ENCODE assay signal across 13 mouse cellular contexts in genomic region chr5:46406404-46406803, GRCm38 (mm10).
DNase-seq lines count a peak whose midpoint lies in the region; ATAC-seq and TF ChIP-seq lines count a peak whose summit lies in the region.
"Had no signal": no experiment of that assay in that cellular context is flagged by ENCODE, and none has a peak within 500 bp of the region (broad histone marks: within the 10 kb centered on the region; RNA-seq: fewer than 3 reads in every experiment).

No protein-coding gene starts in this region.

- no peaks in the 10 kb centered on the region for H3K36me3 ChIP-seq in heart, adult 2 months (ENCODE audit: control insufficient read depth, insufficient read depth, low read length)
- no peaks in the 10 kb centered on the region for H3K36me3 ChIP-seq in liver, postnatal 0 days (replicated peaks; ENCODE audit: insufficient read depth, low read length)
- H3K36me3 ChIP-seq in liver, embryonic 11.5 days (ENCODE audit: control insufficient read depth, insufficient read depth, low read length): no peaks in the 10 kb centered on the region
- H3K36me3 ChIP-seq in embryonic facial prominence, embryonic 14.5 days (ENCODE audit: control insufficient read depth, insufficient read depth, low read length): no peaks in the 10 kb centered on the region
- H3K36me3 ChIP-seq: heart, embryonic 13.5 days; limb, embryonic 15.5 days; neural tube, embryonic 12.5 days had no signal

- no peaks in the 10 kb centered on the region for H3K79me2 ChIP-seq in heart, adult 2 months (replicated peaks; ENCODE audit: control insufficient read depth, insufficient read depth, low read length)

- H3K4me3 ChIP-seq in heart, adult 2 months: no peak overlapping the region
- H3K4me3 ChIP-seq in liver, postnatal 0 days (ENCODE audit: low read depth, low read length): no peak overlapping the region
- no peak overlapping the region for H3K4me3 ChIP-seq in liver, embryonic 11.5 days (ENCODE audit: low read depth, low read length)
- H3K4me3 ChIP-seq in embryonic facial prominence, embryonic 14.5 days (ENCODE audit: low read depth, low read length): no peak overlapping the region
- H3K4me3 ChIP-seq: heart, embryonic 13.5 days; limb, embryonic 15.5 days; megakaryocyte, embryonic 14.5 days; neural tube, embryonic 12.5 days had no signal

- no peaks in the 10 kb centered on the region for H3K9me3 ChIP-seq in liver, postnatal 0 days (ENCODE audit: low read length)
- no peaks in the 10 kb centered on the region for H3K9me3 ChIP-seq in liver, embryonic 11.5 days (ENCODE audit: control insufficient read depth, low read length)
- H3K9me3 ChIP-seq in embryonic facial prominence, embryonic 14.5 days (ENCODE audit: control insufficient read depth, low read length): no peaks in the 10 kb centered on the region
- H3K9me3 ChIP-seq: heart, embryonic 13.5 days; limb, embryonic 15.5 days; megakaryocyte, embryonic 14.5 days; neural tube, embryonic 12.5 days had no signal

- H3K4me1 ChIP-seq in heart, adult 2 months (ENCODE audit: control insufficient read depth, insufficient read depth, low read length): no peaks in the 10 kb centered on the region
- no peaks in the 10 kb centered on the region for H3K4me1 ChIP-seq in liver, postnatal 0 days (ENCODE audit: insufficient read depth)
- no peaks in the 10 kb centered on the region for H3K4me1 ChIP-seq in liver, embryonic 11.5 days (replicated peaks; ENCODE audit: control insufficient read depth, insufficient read depth, low read length)
- no peaks in the 10 kb centered on the region for H3K4me1 ChIP-seq in embryonic facial prominence, embryonic 14.5 days (ENCODE audit: control insufficient read depth, insufficient read depth, low read length)
- H3K4me1 ChIP-seq: heart, embryonic 13.5 days; limb, embryonic 15.5 days; megakaryocyte, embryonic 14.5 days; neural tube, embryonic 12.5 days had no signal

- no peak for DNase-seq in heart, adult 2 months
- no peak for DNase-seq in heart, postnatal 4 days
- no peak for DNase-seq in liver, postnatal 0 days
- DNase-seq in liver, embryonic 11.5 days (ENCODE audit: low spot score): no peak
- peak; percentile 27 for DNase-seq in Muller cell, postnatal 12 days (ENCODE audit: inconsistent ontology term)
- DNase-seq in embryonic facial prominence, embryonic 14.5 days (ENCODE audit: low spot score): peak; percentile 33
- DNase-seq in liver: no peak
- DNase-seq: cerebellum, adult 18-20 months; thymus, postnatal 36 days had no signal

- WGBS in heart, adult 2 months: 53% methylated on average over 3 of the region's 3 CpGs
- 33% methylated on average over 3 of the region's 3 CpGs for WGBS in liver, postnatal 0 days (ENCODE audit: insufficient replicate concordance)
- 41% methylated on average over 3 of the region's 3 CpGs for WGBS in liver, embryonic 11.5 days
- 30% methylated on average over 3 of the region's 3 CpGs for WGBS in embryonic facial prominence, embryonic 14.5 days

- no peak for TF ChIP-seq POLR2A in heart, adult 2 months (IDR thresholded peaks at IDR 0.05; ENCODE audit: insufficient read depth, low read depth, low read length)

- H3K4me2 ChIP-seq in liver, postnatal 0 days (ENCODE audit: low read depth, low read length): no peak overlapping the region
- no peak overlapping the region for H3K4me2 ChIP-seq in liver, embryonic 11.5 days
- H3K4me2 ChIP-seq in embryonic facial prominence, embryonic 14.5 days (ENCODE audit: low read depth, low read length): no peak overlapping the region
- H3K4me2 ChIP-seq: heart, embryonic 13.5 days; limb, embryonic 15.5 days; neural tube, embryonic 12.5 days had no signal

- no peak overlapping the region for H3K9ac ChIP-seq in heart, adult 2 months (ENCODE audit: low read depth, low read length)
- no peak overlapping the region for H3K9ac ChIP-seq in liver, postnatal 0 days (replicated peaks)
- no peak overlapping the region for H3K9ac ChIP-seq in liver, embryonic 11.5 days (ENCODE audit: low read depth, low read length)
- no peak overlapping the region for H3K9ac ChIP-seq in embryonic facial prominence, embryonic 14.5 days (ENCODE audit: low read depth, low read length)
- H3K9ac ChIP-seq: heart, embryonic 13.5 days; limb, embryonic 15.5 days; neural tube, embryonic 12.5 days had no signal

- TF ChIP-seq EP300 in heart, adult 2 months (IDR thresholded peaks at IDR 0.05; ENCODE audit: insufficient read depth, low read depth, low read length): no peak
- no peak for TF ChIP-seq EP300 in liver, postnatal 0 days (IDR thresholded peaks at IDR 0.05; ENCODE audit: low read depth)

- no peaks in the 10 kb centered on the region for H3K27me3 ChIP-seq in heart, adult 2 months (ENCODE audit: control insufficient read depth, insufficient read depth, low read length)
- H3K27me3 ChIP-seq in liver, postnatal 0 days (ENCODE audit: insufficient read depth, low read length): no peaks in the 10 kb centered on the region
- no peaks in the 10 kb centered on the region for H3K27me3 ChIP-seq in liver, embryonic 11.5 days (replicated peaks; ENCODE audit: control insufficient read depth, insufficient read depth, low read length)
- no peaks in the 10 kb centered on the region for H3K27me3 ChIP-seq in embryonic facial prominence, embryonic 14.5 days (replicated peaks; ENCODE audit: control insufficient read depth, insufficient read depth, low read length)
- H3K27me3 ChIP-seq: heart, embryonic 13.5 days; limb, embryonic 15.5 days; megakaryocyte, embryonic 14.5 days; neural tube, embryonic 12.5 days had no signal

- no peak for ATAC-seq in liver, postnatal 0 days
- no peak for ATAC-seq in liver, embryonic 11.5 days (replicated peaks; ENCODE audit: low FRiP score)
- no peak for ATAC-seq in embryonic facial prominence, embryonic 14.5 days (ENCODE audit: low read depth)

- intact Hi-C loops in heart, adult 2 months (cut with DNase I): no loop called here

- TF ChIP-seq CTCF in heart, adult 2 months (IDR thresholded peaks at IDR 0.05): peak; percentile 31
- peak; percentile 19; the same call in 1 of the 2 replicates for TF ChIP-seq CTCF in liver, postnatal 0 days (IDR thresholded peaks at IDR 0.05; ENCODE audit: low read depth)

- no peak overlapping the region for H3K27ac ChIP-seq in heart, adult 2 months
- no peak overlapping the region for H3K27ac ChIP-seq in liver, postnatal 0 days (ENCODE audit: low read depth)
- no peak overlapping the region for H3K27ac ChIP-seq in liver, embryonic 11.5 days (ENCODE audit: low read depth, low read length)
- no peak overlapping the region for H3K27ac ChIP-seq in embryonic facial prominence, embryonic 14.5 days (replicated peaks; ENCODE audit: low read depth, low read length)
- H3K27ac ChIP-seq: heart, embryonic 13.5 days; limb, embryonic 15.5 days; neural tube, embryonic 12.5 days had no signal

Comparison
In these comparisons a context has a peak if more than half of its experiments do, and no peak if none do; other contexts are left out.
1. DNase-seq: peak in Muller cell, postnatal 12 days (single experiment) and embryonic facial prominence, embryonic 14.5 days (single experiment); none in heart, adult 2 months (0 of 2), heart, postnatal 4 days (single experiment), liver, postnatal 0 days (single experiment), liver, embryonic 11.5 days (single experiment) and liver (single experiment).